Mouse (Mus musculus) heart, embryonic 15.5 days (tissue): ENCODE data around the gene Hivep2. TPM values are rescaled to one million over a fixed set of nuclear protein-coding genes. Genes with fewer than 3 reads are reported as not detected.
A peak's percentile ranks its signal among the peaks of the same experiment; 100 is the strongest.

Source experiments
- ATAC-seq: fragments of 200-750 bp; cut with Nextera tagmentation; replicated peaks from 2 replicates; pipeline ENCODE4 v1.8.0; 2017; ENCODE audit warnings: low read depth, moderate TSS enrichment; ENCODE audit not compliant: insufficient number of reproducible peaks, insufficient read depth, low FRiP score
- H3K27ac ChIP-seq: fragments of 300-500 bp; sonication (generic); 2 replicates; pipeline ENCODE4 v1.5.1; 2015; ENCODE audit warnings: mild to moderate bottlenecking, inconsistent platforms
- H3K27me3 ChIP-seq: fragments of 300-500 bp; sonication (generic); 2 replicates; pipeline ENCODE4 v1.6.1; 2015; ENCODE audit warnings: inconsistent platforms
- H3K36me3 ChIP-seq: fragments of 300-500 bp; sonication (generic); 2 replicates; pipeline ENCODE4 v1.6.1; 2015; ENCODE audit warnings: mild to moderate bottlenecking, inconsistent platforms
- H3K4me1 ChIP-seq: fragments of 300-500 bp; sonication (generic); replicated peaks from 2 replicates; pipeline ENCODE4 v1.6.1; 2015; ENCODE audit warnings: inconsistent platforms
- H3K4me2 ChIP-seq: fragments of 300-500 bp; sonication (generic); 2 replicates; pipeline ENCODE4 v1.6.1; 2015; ENCODE audit warnings: inconsistent platforms, mild to moderate bottlenecking, moderate library complexity
- H3K4me3 ChIP-seq: fragments of 300-500 bp; sonication (generic); 2 replicates; pipeline ENCODE4 v1.5.1; 2015; ENCODE audit warnings: mild to moderate bottlenecking, inconsistent platforms
- H3K9ac ChIP-seq: fragments of 300-500 bp; sonication (generic); 2 replicates; pipeline ENCODE4 v1.6.1; 2015; ENCODE audit warnings: mild to moderate bottlenecking, inconsistent platforms
- H3K9me3 ChIP-seq: fragments of 300-500 bp; sonication (generic); replicated peaks from 2 replicates; pipeline ENCODE4 v1.6.1; 2016; ENCODE audit warnings: inconsistent platforms
- WGBS: fragments of 180-500 bp; shearing (Covaris S2); methylation state at CpG from one replicate; pipeline ENCODE4 v1.1.7; 2015; ENCODE audit warnings: mixed read lengths; 5-methylcytosine and 5-hydroxymethylcytosine counted together
- polyA plus RNA-seq: library from polyadenylated mRNA; unstranded; fragments of >200 nt; fragmentation: Nextera tagmentation; extraction: Ambion mirVana; gene quantifications from 2 replicates; pipeline ENCODE4 v1.2.1, GENCODE M21; 2015

Hivep2 gene
- polyA plus RNA-seq, 1 experiment from 2014 or later = 4.8 TPM

DNA sequence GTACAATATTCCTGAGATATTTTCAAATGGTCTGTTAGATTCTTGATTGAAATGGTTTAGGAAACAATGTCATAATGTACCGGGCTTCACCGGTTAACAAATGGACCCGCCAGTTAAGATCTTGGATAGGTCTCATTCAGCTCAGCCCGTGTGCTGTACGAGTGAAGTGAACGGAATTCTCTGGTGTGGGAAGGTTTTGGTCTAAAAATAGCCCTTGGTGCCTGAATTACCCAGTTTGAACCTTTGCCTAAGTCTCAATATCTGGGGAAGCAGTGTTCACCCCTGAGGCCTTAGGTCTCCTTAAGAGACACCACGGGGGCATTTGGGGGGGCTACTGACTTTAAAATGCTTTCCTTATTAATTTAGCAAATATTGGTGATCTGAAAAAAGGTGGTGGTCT, 8.6 kb downstream of the Hivep2 start:
- H3K4me2 ChIP-seq = peak overlapping the region; percentile 14
- H3K9me3 ChIP-seq = no peaks in the 10 kb centered on the region
- 29% methylated on average over 7 of the region's 7 CpGs for WGBS
- H3K27me3 ChIP-seq = no peaks in the 10 kb centered on the region
- no peak overlapping the region for H3K4me3 ChIP-seq
- H3K9ac ChIP-seq = no peak overlapping the region
- peaks cover 36% of the 10 kb centered on the region for H3K4me1 ChIP-seq
- peak overlapping the region; percentile 7; the same call in 1 of the 2 replicates for H3K27ac ChIP-seq
- H3K36me3 ChIP-seq = no peaks in the 10 kb centered on the region
- no peak for ATAC-seq

- H3K9me3 ChIP-seq = no peaks in the 10 kb centered on the region
- peaks cover 36% of the 10 kb centered on the region for H3K4me1 ChIP-seq
- H3K9ac ChIP-seq = no peak overlapping the region
- ATAC-seq = no peak
- H3K4me3 ChIP-seq = no peak overlapping the region
- H3K4me2 ChIP-seq = no peak overlapping the region
- H3K27ac ChIP-seq = peak overlapping the region; percentile 53; the same call in 1 of the 2 replicates
- H3K36me3 ChIP-seq = no peaks in the 10 kb centered on the region
- no peaks in the 10 kb centered on the region for H3K27me3 ChIP-seq
- 63% methylated on average over 4 of the region's 4 CpGs for WGBS
Observed at GRCm38 (mm10) chr10:13975861-13976260, 10.0 kb downstream of the Hivep2 start.

DNA sequence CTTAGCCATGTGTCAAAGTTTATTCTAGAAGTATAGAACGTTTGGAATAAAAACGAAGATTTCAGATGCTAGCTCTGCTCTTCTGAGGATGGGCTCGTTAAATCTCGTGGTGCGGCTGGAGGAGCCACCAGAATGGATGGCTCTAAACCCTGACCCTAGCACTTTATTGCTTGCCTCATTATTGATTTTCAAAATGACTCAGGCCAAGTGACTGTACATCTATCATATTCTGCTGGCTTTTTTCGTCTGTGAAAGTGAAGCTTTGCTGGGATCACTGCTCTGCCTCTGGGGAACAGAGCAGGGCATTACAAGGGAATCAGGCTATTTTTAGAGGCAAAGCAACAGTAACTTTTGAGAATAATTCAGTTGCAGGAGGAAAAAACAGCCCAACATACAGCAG, 10.4 kb downstream of the Hivep2 start:
- no peak for ATAC-seq
- Histone ChIP-seq H3K4me2 (no peak overlapping the region; the same call in 1 of the 2 replicates), H3K4me3 (no peak overlapping the region), H3K4me1 (peaks cover 36% of the 10 kb centered on the region), H3K9me3 (no peaks in the 10 kb centered on the region), H3K27ac (peak overlapping the region; percentile 53), H3K36me3 (no peaks in the 10 kb centered on the region), H3K27me3 (no peaks in the 10 kb centered on the region), H3K9ac (no peak overlapping the region)
- 47% methylated on average over 6 of the region's 6 CpGs for WGBS

DNA sequence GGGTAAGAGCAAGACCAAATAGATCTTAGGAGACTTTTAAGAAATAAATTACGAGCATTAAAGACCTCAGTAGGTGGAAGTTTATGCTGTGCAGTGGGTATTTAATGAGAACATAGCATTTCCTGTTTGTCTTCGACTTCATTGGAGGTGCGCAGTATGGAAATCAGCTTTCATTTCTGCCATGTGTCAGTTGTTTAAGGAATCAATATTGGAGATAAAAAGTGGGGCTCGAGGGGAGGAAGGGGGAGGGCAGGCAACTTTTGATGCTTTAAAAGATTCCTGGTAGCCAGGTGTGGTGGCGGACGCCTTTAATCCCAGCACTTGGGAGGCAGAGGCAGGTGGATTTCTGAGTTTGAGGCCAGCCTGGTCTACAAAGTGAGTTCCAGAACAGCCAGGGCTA, 16.4 kb downstream of the Hivep2 start:
- peak overlapping the region; percentile 95 for H3K27ac ChIP-seq
- H3K9me3 ChIP-seq = no peaks in the 10 kb centered on the region
- peak overlapping the region; percentile 76 for H3K9ac ChIP-seq

DNA sequence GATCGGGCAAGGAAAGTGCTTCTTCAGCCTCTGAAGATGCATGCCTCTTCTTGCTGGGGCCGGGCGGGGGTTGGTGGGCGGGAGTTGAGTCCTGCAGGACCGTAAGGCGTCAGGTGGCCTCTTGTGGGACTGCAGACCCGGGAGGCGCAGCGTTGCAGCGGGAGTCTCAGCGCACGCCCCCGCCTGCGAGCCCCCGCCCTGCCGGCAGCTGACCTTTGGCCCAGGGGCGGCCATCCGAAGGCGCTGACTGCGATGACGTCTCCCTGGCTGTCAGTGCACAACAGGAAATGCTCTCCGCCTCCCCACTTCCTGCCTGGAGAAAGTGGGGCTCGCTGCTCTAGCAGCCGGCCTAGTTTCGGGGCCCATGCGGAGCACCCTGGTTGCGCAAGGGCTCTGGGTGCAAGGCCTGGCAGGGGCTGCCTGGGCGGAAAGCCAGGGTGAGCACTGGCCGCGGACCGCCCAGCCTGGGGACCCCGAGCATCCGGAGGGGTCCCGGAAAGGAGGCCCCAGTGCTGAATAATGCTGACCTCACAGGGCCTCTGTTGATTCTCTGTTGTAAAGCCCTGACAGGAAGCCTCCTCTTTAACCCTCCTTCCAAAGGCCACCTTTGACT, 17.0 kb downstream of the Hivep2 start:
- Histone ChIP-seq H3K36me3 (no peaks in the 10 kb centered on the region), H3K9ac (peak overlapping the region; percentile 76), H3K27ac (peak overlapping the region; percentile 95), H3K9me3 (no peaks in the 10 kb centered on the region), H3K4me3 (peak overlapping the region; percentile 68), H3K4me2 (peak overlapping the region; percentile 89), H3K4me1 (peaks cover 28% of the 10 kb centered on the region), H3K27me3 (no peaks in the 10 kb centered on the region)
- peak; percentile 82 for ATAC-seq
- 2% methylated on average over 34 of the region's 34 CpGs for WGBS

More for the DNA sequence above, 16.4 kb downstream of the Hivep2 start:
- peak overlapping the region; percentile 89 for H3K4me2 ChIP-seq
- no peaks in the 10 kb centered on the region for H3K27me3 ChIP-seq
- 63% methylated on average over 6 of the region's 6 CpGs for WGBS
- no peak for ATAC-seq
- peak overlapping the region; percentile 68 for H3K4me3 ChIP-seq
- H3K4me1 ChIP-seq = peaks cover 28% of the 10 kb centered on the region
- H3K36me3 ChIP-seq = no peaks in the 10 kb centered on the region

- Histone ChIP-seq H3K27me3 (no peaks in the 10 kb centered on the region), H3K4me3 (peak overlapping the region; percentile 68), H3K9ac (no peak overlapping the region), H3K4me1 (peaks cover 26% of the 10 kb centered on the region), H3K27ac (peak overlapping the region; percentile 95), H3K4me2 (peak overlapping the region; percentile 89; the same call in 1 of the 2 replicates), H3K36me3 (no peaks in the 10 kb centered on the region), H3K9me3 (no peaks in the 10 kb centered on the region)
- no peak for ATAC-seq
- WGBS = 50% methylated on average over 12 of the region's 12 CpGs
Observed at GRCm38 (mm10) chr10:13983631-13984030, 17.8 kb downstream of the Hivep2 start.

DNA sequence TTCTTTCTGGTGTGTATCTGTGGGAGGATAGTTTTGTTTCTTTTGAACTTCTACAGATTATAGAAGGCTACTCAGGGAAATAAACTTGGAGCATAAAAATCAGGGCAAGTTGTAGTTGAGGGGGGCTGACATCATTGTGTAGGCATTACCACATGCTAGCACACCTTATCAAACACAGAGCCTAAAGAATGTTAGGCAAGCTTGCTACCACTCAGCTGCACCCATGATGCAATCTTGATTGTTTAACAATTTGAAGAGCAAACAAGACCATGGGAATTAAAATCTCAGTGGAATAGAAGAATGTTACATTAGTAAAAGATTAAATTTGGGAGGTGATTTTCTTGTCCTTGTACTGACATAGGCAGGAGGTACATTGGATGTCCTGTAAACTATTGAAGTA, 18.4 kb downstream of the Hivep2 start:
- Histone ChIP-seq H3K36me3 (no peaks in the 10 kb centered on the region), H3K27me3 (no peaks in the 10 kb centered on the region), H3K4me1 (peaks cover 20% of the 10 kb centered on the region), H3K27ac (peak overlapping the region; percentile 95), H3K9me3 (no peaks in the 10 kb centered on the region), H3K4me2 (no peak overlapping the region), H3K4me3 (no peak overlapping the region), H3K9ac (no peak overlapping the region)
- ATAC-seq = no peak

- no peaks in the 10 kb centered on the region for H3K27me3 ChIP-seq
- ATAC-seq = no peak
- WGBS = 80% methylated on average over 2 of the region's 2 CpGs
- H3K27ac ChIP-seq = no peak overlapping the region
- no peak overlapping the region for H3K9ac ChIP-seq
- H3K9me3 ChIP-seq = no peaks in the 10 kb centered on the region
- peaks cover 28% of the 10 kb centered on the region for H3K4me1 ChIP-seq
- no peak overlapping the region for H3K4me3 ChIP-seq
- H3K36me3 ChIP-seq = no peaks in the 10 kb centered on the region
- H3K4me2 ChIP-seq = no peak overlapping the region
Observed at GRCm38 (mm10) chr10:13986539-13986938, 20.7 kb downstream of the Hivep2 start.

GRCm38 (mm10) chr10:13987336-13987735, 21.5 kb downstream of the Hivep2 start:
- no peak for ATAC-seq
- no peaks in the 10 kb centered on the region for H3K9me3 ChIP-seq
- no peaks in the 10 kb centered on the region for H3K36me3 ChIP-seq
- no peak overlapping the region for H3K27ac ChIP-seq
- no peak overlapping the region for H3K4me3 ChIP-seq
- peaks cover 26% of the 10 kb centered on the region for H3K4me1 ChIP-seq
- no peaks in the 10 kb centered on the region for H3K27me3 ChIP-seq
- no peak overlapping the region for H3K4me2 ChIP-seq
- 58% methylated on average over 3 of the region's 3 CpGs for WGBS
- H3K9ac ChIP-seq = no peak overlapping the region

GRCm38 (mm10) chr10:13988280-13988679, 22.4 kb downstream of the Hivep2 start:
- Histone ChIP-seq H3K4me2 (no peak overlapping the region), H3K27ac (no peak overlapping the region), H3K9me3 (no peaks in the 10 kb centered on the region), H3K36me3 (no peaks in the 10 kb centered on the region), H3K4me1 (peaks cover 20% of the 10 kb centered on the region), H3K9ac (no peak overlapping the region), H3K27me3 (no peaks in the 10 kb centered on the region), H3K4me3 (no peak overlapping the region)
- WGBS = 59% methylated on average over 9 of the region's 9 CpGs
- ATAC-seq = no peak

DNA sequence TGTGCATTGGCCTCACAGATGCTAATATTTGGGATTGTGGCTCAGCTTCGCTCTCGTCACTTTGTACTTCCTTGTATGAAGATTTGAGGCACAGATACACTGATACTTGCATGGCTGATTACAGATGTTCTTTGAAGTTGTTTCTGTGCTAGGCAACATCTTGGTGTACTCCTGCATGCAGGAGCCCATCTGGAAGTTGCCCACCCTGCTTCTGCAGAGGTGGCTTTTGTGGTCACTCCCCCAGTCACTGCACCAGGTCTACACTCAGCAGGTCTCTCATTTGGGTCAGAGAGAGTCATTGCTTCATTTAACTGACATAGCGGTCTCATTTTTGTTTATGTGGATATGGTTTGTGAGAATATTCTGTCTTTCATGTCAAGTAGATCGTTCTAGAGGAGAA, 22.9 kb downstream of the Hivep2 start:
- 89% methylated on average over 4 of the region's 4 CpGs for WGBS
- Histone ChIP-seq H3K4me3 (no peak overlapping the region), H3K36me3 (no peaks in the 10 kb centered on the region), H3K9ac (no peak overlapping the region), H3K9me3 (no peaks in the 10 kb centered on the region), H3K4me2 (no peak overlapping the region), H3K27me3 (no peaks in the 10 kb centered on the region), H3K27ac (no peak overlapping the region), H3K4me1 (peaks cover 16% of the 10 kb centered on the region)
- no peak for ATAC-seq

- 0 out of 2 replicates have a peak, but pooled peaks have one; percentile 31 for ATAC-seq
- WGBS = 54% methylated on average over 2 of the region's 2 CpGs
- H3K27ac ChIP-seq = no peak overlapping the region
Observed at GRCm38 (mm10) chr10:13990842-13991241, 25.0 kb downstream of the Hivep2 start.

More at GRCm38 (mm10) chr10:13990842-13991241, 25.0 kb downstream of the Hivep2 start:
- H3K4me2 ChIP-seq = no peak overlapping the region
- no peaks in the 10 kb centered on the region for H3K27me3 ChIP-seq
- no peaks in the 10 kb centered on the region for H3K36me3 ChIP-seq
- no peak overlapping the region for H3K9ac ChIP-seq
- H3K4me3 ChIP-seq = no peak overlapping the region
- peaks cover 9% of the 10 kb centered on the region; the same call in 1 of the 2 replicates for H3K4me1 ChIP-seq
- H3K9me3 ChIP-seq = no peaks in the 10 kb centered on the region
